Mouse (Mus musculus) CH12.LX (cell line): ENCODE data around the gene Sptb. TPM values are rescaled to one million over a fixed set of nuclear protein-coding genes. Genes with fewer than 3 reads are reported as not detected.

ENCODE experiments used
- DNase-seq: peaks from one replicate; pipeline ENCODE4 v3.0.0-alpha.2; 2013; ENCODE audit errors: extremely low read depth
- H3K27ac ChIP-seq: 2 replicates; pipeline ENCODE4 v1.5.1; 2012; ENCODE audit warnings: low read depth, mild to moderate bottlenecking, control low read depth, moderate library complexity; ENCODE audit not compliant: insufficient read depth
- H3K27me3 ChIP-seq: replicated peaks from 2 replicates; pipeline ENCODE3; 2012; ENCODE audit warnings: inconsistent platforms
- H3K36me3 ChIP-seq, 2 experiments: replicated peaks in 1 of 2; 2 replicates each; pipeline versions ENCODE3 to v1.6.1; 2012; ENCODE audit warnings: inconsistent platforms in 1 of 2, low read length in 1 of 2, mild to moderate bottlenecking in 1 of 2, mixed read lengths in 1 of 2, moderate library complexity in 1 of 2; ENCODE audit not compliant: control insufficient read depth in 1 of 2, insufficient read depth in 1 of 2
- H3K4me1 ChIP-seq, 2 experiments: 2 replicates each; pipeline ENCODE4 v1.6.1; 2012; ENCODE audit warnings: inconsistent platforms in 1 of 2, moderate library complexity in 1 of 2; ENCODE audit not compliant: insufficient read depth in 2 of 2, control insufficient read depth in 1 of 2
- H3K4me2 ChIP-seq: 2 replicates; pipeline ENCODE4 v1.6.1; 2012; ENCODE audit warnings: low read depth, mild to moderate bottlenecking, control low read depth; ENCODE audit not compliant: poor library complexity, insufficient read depth, severe bottlenecking
- H3K4me3 ChIP-seq, 3 experiments: fragments of 150-350 bp in 1 of 3; sonication (generic) in 1 of 3; replicated peaks in 1 of 3; 2 replicates each; pipeline versions ENCODE3 to v1.5.1; 2011 to 2012; ENCODE audit warnings: low read depth in 2 of 3, low read length in 2 of 3, mild to moderate bottlenecking in 2 of 3, moderate library complexity in 2 of 3, control low read depth in 1 of 3, improper control_type of control experiment in 1 of 3, inconsistent platforms in 1 of 3, mixed read lengths in 1 of 3; ENCODE audit not compliant: poor library complexity in 1 of 3
- H3K79me2 ChIP-seq: replicated peaks from 2 replicates; pipeline ENCODE4 v1.6.1; 2012; ENCODE audit warnings: mild to moderate bottlenecking, moderate library complexity; ENCODE audit not compliant: control insufficient read depth, poor library complexity, insufficient read depth, severe bottlenecking; ENCODE audit errors: extremely low read depth
- H3K9ac ChIP-seq: 2 replicates; pipeline ENCODE4 v1.6.1; 2012; ENCODE audit warnings: low read depth, mild to moderate bottlenecking, control low read depth, moderate library complexity; ENCODE audit not compliant: insufficient read depth
- H3K9me3 ChIP-seq: replicated peaks from 2 replicates; pipeline ENCODE3; 2012; ENCODE audit warnings: low read length, inconsistent platforms, mixed read lengths
- CTCF ChIP-seq, 2 experiments: IDR thresholded peaks in 1 of 2; conservative IDR thresholded peaks in 1 of 2; 2 replicates each; pipeline ENCODE4 v1.5.1; 2011 to 2012; ENCODE audit warnings: low read depth in 2 of 2, low read length in 2 of 2, improper control_type of control experiment in 1 of 2, inconsistent platforms in 1 of 2, mild to moderate bottlenecking in 1 of 2, moderate library complexity in 1 of 2
- E2F4 ChIP-seq: IDR thresholded peaks from 2 replicates; pipeline ENCODE4 v1.6.1; 2011; ENCODE audit warnings: low read depth, low read length, improper control_type of control experiment; ENCODE audit not compliant: insufficient replicate concordance
- ELF1 ChIP-seq: IDR thresholded peaks from 2 replicates; pipeline ENCODE4 v1.6.1; 2014; ENCODE audit warnings: low read depth, mild to moderate bottlenecking, inconsistent platforms, low read length, improper control_type of control experiment
- HCFC1 ChIP-seq: IDR thresholded peaks from 2 replicates; pipeline ENCODE4 v1.6.1; 2012; ENCODE audit warnings: low read depth, mild to moderate bottlenecking, inconsistent platforms, low read length, improper control_type of control experiment
- JUN ChIP-seq: IDR thresholded peaks from 2 replicates; pipeline ENCODE4 v1.6.1; 2011; ENCODE audit warnings: low read depth, mild to moderate bottlenecking, low read length, improper control_type of control experiment, moderate library complexity; ENCODE audit not compliant: insufficient read depth
- KAT2A ChIP-seq: IDR thresholded peaks from 2 replicates; pipeline ENCODE4 v1.6.1; 2012; ENCODE audit warnings: low read length, improper control_type of control experiment, inconsistent platforms; ENCODE audit not compliant: insufficient replicate concordance
- MAX ChIP-seq: IDR thresholded peaks from 2 replicates; pipeline ENCODE4 v1.6.1; 2011; ENCODE audit warnings: low read length, improper control_type of control experiment
- MAZ ChIP-seq: IDR thresholded peaks from 2 replicates; pipeline ENCODE4 v1.6.1; 2012; ENCODE audit warnings: low read depth, mild to moderate bottlenecking, inconsistent platforms, low read length, improper control_type of control experiment, moderate library complexity
- MEF2A ChIP-seq: IDR thresholded peaks from 2 replicates; pipeline ENCODE4 v1.6.1; 2014; ENCODE audit warnings: low read depth, mild to moderate bottlenecking, inconsistent platforms, low read length, improper control_type of control experiment, borderline replicate concordance
- MYC ChIP-seq: IDR thresholded peaks from 2 replicates; pipeline ENCODE4 v1.6.1; 2011; ENCODE audit warnings: low read depth, mild to moderate bottlenecking, improper control_type of control experiment, low read length
- NRF1 ChIP-seq: IDR thresholded peaks from 2 replicates; pipeline ENCODE4 v1.6.1; 2014; ENCODE audit warnings: low read depth, mild to moderate bottlenecking, inconsistent platforms, low read length, improper control_type of control experiment, moderate library complexity
- POLR2AphosphoS2 ChIP-seq: IDR thresholded peaks from 2 replicates; pipeline ENCODE4 v1.6.1; 2011; ENCODE audit warnings: low read depth, low read length, improper control_type of control experiment
- RAD21 ChIP-seq: IDR thresholded peaks from 2 replicates; pipeline ENCODE4 v1.6.1; 2011; ENCODE audit warnings: low read depth, mild to moderate bottlenecking, low read length, improper control_type of control experiment, moderate library complexity
- SIN3A ChIP-seq: IDR thresholded peaks from 2 replicates; pipeline ENCODE4 v1.6.1; 2012; ENCODE audit warnings: low read length, improper control_type of control experiment, inconsistent platforms
- SMC3 ChIP-seq: IDR thresholded peaks from 2 replicates; pipeline ENCODE4 v1.6.1; 2011; ENCODE audit warnings: low read depth, low read length, improper control_type of control experiment
- dilution Hi-C: fragments of 300-500 bp; cut with MboI; formaldehyde crosslinking; loops from 2 replicates; pipeline ENCODE4 v1.14.3; 2020; ENCODE audit warnings: low sequenced_read_pairs; ENCODE audit not compliant: extremely low pct_unique_long_range_greater_than_20kb, extremely low pct_ligation_motif_present
- in situ Hi-C: fragments of 300-500 bp; cut with MboI; formaldehyde crosslinking; loops from 3 replicates; pipeline ENCODE4 v1.14.3; 2019; ENCODE audit warnings: low sequenced_read_pairs, low pct_ligation_motif_present, low pct_unique_long_range_greater_than_20kb, mixed read lengths
- polyA plus RNA-seq: library from polyadenylated mRNA; unstranded; fragments of >175 nt; gene quantifications from 2 replicates; pipeline ENCODE4 v1.2.1, GENCODE M21; 2012; ENCODE audit warnings: low read depth; ENCODE audit not compliant: insufficient read length
- total RNA-seq, 2 experiments: library from RNA; depleted of rRNA; stranded (reverse); fragments of 300-350 nt in 1 of 2; fragments of >200 nt in 1 of 2; gene quantifications; 2 replicates each; pipeline ENCODE4 v1.2.3; 2012 to 2014

The Sptb gene
- total and polyA plus RNA-seq, 3 experiments, result 0.03 to 0.04 (median 0.04) TPM

GRCm38 (mm10) chr12:76596292-76597023 lies 113.9 kb downstream of the Sptb start:
- no peaks in the 10 kb centered on the region for H3K36me3 ChIP-seq
- dilution Hi-C loops (no loop called here), in situ Hi-C loops (loop anchor here (10.0 kb wide), 1 partner anchor 232 kb away; the partner anchor contains the start of gene Zbtb25)
- H3K4me3 ChIP-seq, result no peak overlapping the region
- H3K27ac ChIP-seq, result no peak overlapping the region
- no peaks in the 10 kb centered on the region for H3K79me2 ChIP-seq
- H3K9me3 ChIP-seq, result no peaks in the 10 kb centered on the region
- H3K27me3 ChIP-seq, result peaks cover 29% of the 10 kb centered on the region
- peak; percentile 91 for TF ChIP-seq SMC3
- no peak for TF ChIP-seq NRF1
- TF ChIP-seq RAD21, result peak; percentile 80
- peak; percentile 34; the same call in 1 of the 2 replicates for TF ChIP-seq MAX
- TF ChIP-seq HCFC1, result no peak
- TF ChIP-seq CTCF (conservative IDR thresholded peaks at IDR 0.05 in 1 of 2, IDR thresholded peaks at IDR 0.05 in 1 of 2; ENCODE audit: low read depth in 2 of 2, low read length in 2 of 2), result peak; percentile 45 to 87
- H3K4me2 ChIP-seq, result no peak overlapping the region
- no peak overlapping the region for H3K9ac ChIP-seq
- H3K4me1 ChIP-seq, result peaks cover 12% of the 10 kb centered on the region in 2 experiments
- peak; percentile 60 for DNase-seq

GRCm38 (mm10) chr12:76595830-76596229 lies 114.5 kb downstream of the Sptb start:
- no peak for DNase-seq
- H3K36me3 ChIP-seq, result no peaks in the 10 kb centered on the region
- in situ Hi-C loops, result loop anchor here (10.0 kb wide), 1 partner anchor 231 kb away; the partner anchor contains the start of gene Zbtb25
- dilution Hi-C loops, result no loop called here
- TF ChIP-seq MEF2A (no peak), RAD21 (no peak), SMC3 (no peak), E2F4 (no peak), CTCF (conservative IDR thresholded peaks at IDR 0.05 in 1 of 2, IDR thresholded peaks at IDR 0.05 in 1 of 2; ENCODE audit: low read depth in 2 of 2, low read length in 2 of 2) (no peak), POLR2AphosphoS2 (no peak), HCFC1 (no peak), MAZ (no peak), ELF1 (no peak), SIN3A (no peak), MYC (no peak), JUN (no peak), KAT2A (no peak)
- no peaks in the 10 kb centered on the region for H3K9me3 ChIP-seq
- no peak overlapping the region for H3K4me2 ChIP-seq
- peaks cover 34% of the 10 kb centered on the region for H3K27me3 ChIP-seq
- no peak overlapping the region for H3K27ac ChIP-seq
- H3K4me3 ChIP-seq, result no peak overlapping the region
- peaks cover 12% of the 10 kb centered on the region in 2 experiments for H3K4me1 ChIP-seq
- H3K9ac ChIP-seq, result no peak overlapping the region
- H3K79me2 ChIP-seq, result no peaks in the 10 kb centered on the region
